Mouse (Mus musculus): ENCODE data around the gene Ganab. TPM values are rescaled to one million over a fixed set of nuclear protein-coding genes. Genes with fewer than 3 reads are reported as not detected.

The Ganab gene
- polyA plus RNA-seq, 1 experiment: 190 TPM

DNA sequence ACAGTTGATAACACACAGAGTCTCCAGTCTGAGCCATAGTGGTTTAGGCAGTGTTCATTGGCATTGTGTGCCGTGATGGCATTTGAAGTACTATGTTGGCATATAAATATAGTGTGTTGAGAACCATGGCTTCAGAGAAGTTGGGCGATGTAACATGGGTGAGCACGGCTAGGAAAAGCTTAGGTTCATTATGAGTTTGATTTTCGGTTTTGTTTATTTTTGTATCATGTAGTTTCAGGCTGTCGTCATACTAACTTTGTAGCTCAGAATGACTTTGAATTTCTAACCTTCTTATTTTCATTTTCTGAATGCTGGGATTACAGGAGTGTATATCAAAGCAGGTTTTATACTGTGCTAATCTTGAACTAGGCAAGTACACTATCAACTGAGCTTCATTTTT lies 5.5 kb downstream of the Ganab start:
- H3K4me3 ChIP-seq (ENCODE audit: insufficient read depth, low read length): no peak overlapping the region
- H3K27ac ChIP-seq (ENCODE audit: insufficient read depth, low read length): no peak overlapping the region
- TF ChIP-seq CTCF (IDR thresholded peaks at IDR 0.05; ENCODE audit: borderline replicate concordance, insufficient read depth, low read length): no peak
- TF ChIP-seq POLR2A (IDR thresholded peaks at IDR 0.05; ENCODE audit: low read depth, low read length): no peak
- H3K4me1 ChIP-seq (ENCODE audit: control insufficient read depth, insufficient read depth, low read length): no peaks in the 10 kb centered on the region

DNA sequence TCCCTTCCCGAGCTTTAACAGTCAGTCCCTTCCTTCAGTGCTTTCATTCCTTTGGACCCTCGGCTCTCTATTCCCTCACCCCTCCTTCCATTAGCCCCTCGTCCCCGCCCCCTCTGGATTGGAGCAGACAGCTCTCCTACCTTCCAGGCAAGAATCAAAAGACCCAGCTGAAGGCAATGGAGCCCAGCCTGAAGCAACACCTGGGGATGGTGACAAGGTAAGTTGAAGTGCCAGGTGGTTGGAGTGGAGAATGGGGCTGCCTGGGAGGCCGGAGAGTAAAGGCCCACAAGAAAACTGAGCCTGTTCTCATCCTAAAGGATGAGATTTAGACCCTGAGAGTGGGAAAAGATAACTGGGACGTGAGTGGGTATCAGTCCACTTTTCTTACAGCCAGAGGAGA lies 10.7 kb downstream of the Ganab start:
- no peak overlapping the region for H3K4me3 ChIP-seq (ENCODE audit: insufficient read depth, low read length)
- H3K4me1 ChIP-seq (ENCODE audit: control insufficient read depth, insufficient read depth, low read length): no peaks in the 10 kb centered on the region

DNA sequence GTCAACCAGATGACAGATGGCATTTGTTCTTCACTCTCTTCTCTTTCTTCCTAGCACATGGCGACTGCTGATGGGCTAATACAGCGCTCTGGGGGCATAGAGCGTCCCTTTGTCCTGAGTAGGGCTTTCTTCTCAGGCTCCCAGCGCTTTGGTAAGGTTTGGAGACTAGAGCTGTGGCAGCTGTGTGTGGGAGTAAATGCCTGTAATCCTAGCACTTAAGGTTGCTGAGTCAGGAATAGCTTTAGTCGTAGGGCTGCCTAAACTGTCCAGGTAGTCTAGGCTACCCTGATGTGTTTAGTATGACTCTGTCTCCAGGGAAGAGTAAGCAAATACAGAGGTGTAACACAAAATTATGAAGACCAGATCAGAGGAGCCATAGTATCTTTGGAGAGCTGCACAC lies 13.9 kb downstream of the Ganab start:
- H3K4me3 ChIP-seq (ENCODE audit: insufficient read depth, low read length): no peak overlapping the region
- no peak overlapping the region for H3K27ac ChIP-seq (ENCODE audit: insufficient read depth, low read length)
- no peaks in the 10 kb centered on the region for H3K4me1 ChIP-seq (ENCODE audit: control insufficient read depth, insufficient read depth, low read length)
- no peak for TF ChIP-seq CTCF (IDR thresholded peaks at IDR 0.05; ENCODE audit: borderline replicate concordance, insufficient read depth, low read length)
- TF ChIP-seq POLR2A (IDR thresholded peaks at IDR 0.05; ENCODE audit: low read depth, low read length): no peak

More for the DNA sequence above, 10.7 kb downstream of the Ganab start:
- no peak overlapping the region for H3K27ac ChIP-seq (ENCODE audit: insufficient read depth, low read length)
- TF ChIP-seq POLR2A (IDR thresholded peaks at IDR 0.05; ENCODE audit: low read depth, low read length) (no peak), CTCF (IDR thresholded peaks at IDR 0.05; ENCODE audit: borderline replicate concordance, insufficient read depth, low read length) (no peak)

DNA sequence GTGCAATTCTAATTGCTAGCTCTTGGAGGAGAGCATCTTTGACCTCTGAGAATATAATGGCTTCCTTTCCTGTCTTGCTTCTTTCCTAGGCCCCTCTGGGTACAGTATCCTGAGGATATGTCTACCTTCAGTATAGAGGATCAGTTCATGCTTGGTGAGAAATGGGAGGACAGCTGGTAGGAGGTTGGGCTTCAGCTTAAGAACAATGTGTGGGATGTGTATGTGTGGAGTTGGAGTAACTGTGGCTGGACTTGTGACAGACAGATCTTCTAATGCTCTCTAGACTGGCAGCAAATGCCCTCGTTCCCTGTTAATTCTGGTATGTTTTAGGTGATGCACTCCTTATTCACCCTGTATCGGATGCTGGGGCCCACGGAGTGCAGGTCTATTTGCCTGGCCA lies 16.3 kb downstream of the Ganab start:
- TF ChIP-seq CTCF (IDR thresholded peaks at IDR 0.05; ENCODE audit: borderline replicate concordance, insufficient read depth, low read length) (no peak), POLR2A (IDR thresholded peaks at IDR 0.05; ENCODE audit: low read depth, low read length) (no peak)
- no peaks in the 10 kb centered on the region for H3K4me1 ChIP-seq (ENCODE audit: control insufficient read depth, insufficient read depth, low read length)
- no peak overlapping the region for H3K4me3 ChIP-seq (ENCODE audit: insufficient read depth, low read length)
- no peak overlapping the region for H3K27ac ChIP-seq (ENCODE audit: insufficient read depth, low read length)

DNA sequence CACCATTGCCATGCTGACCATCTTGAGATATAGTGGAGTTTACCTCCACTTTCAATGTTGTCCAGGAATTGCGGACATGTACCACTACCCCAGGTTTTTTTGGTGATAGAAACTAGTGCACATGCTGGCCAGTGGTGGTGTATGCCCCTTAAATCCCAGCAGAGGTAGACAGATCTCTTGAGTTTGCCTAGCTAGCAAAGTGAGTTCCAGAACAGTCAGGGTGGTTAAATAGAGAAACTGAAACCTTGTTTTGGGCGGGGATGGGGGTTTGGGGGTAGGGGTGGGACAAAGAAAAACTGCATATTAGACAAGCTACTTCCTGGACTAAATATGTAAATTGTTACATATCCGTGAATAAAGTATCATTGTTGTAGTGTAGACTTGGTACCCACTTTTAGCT lies 21.1 kb downstream of the Ganab start:
- Histone ChIP-seq H3K4me3 (ENCODE audit: insufficient read depth, low read length) (no peak overlapping the region), H3K27ac (ENCODE audit: insufficient read depth, low read length) (no peak overlapping the region), H3K4me1 (ENCODE audit: control insufficient read depth, insufficient read depth, low read length) (0 out of 2 replicates have a peak, but pooled peaks cover 4% of the 10 kb centered on the region)
- no peak for TF ChIP-seq CTCF (IDR thresholded peaks at IDR 0.05; ENCODE audit: borderline replicate concordance, insufficient read depth, low read length)
- no peak for TF ChIP-seq POLR2A (IDR thresholded peaks at IDR 0.05; ENCODE audit: low read depth, low read length)

DNA sequence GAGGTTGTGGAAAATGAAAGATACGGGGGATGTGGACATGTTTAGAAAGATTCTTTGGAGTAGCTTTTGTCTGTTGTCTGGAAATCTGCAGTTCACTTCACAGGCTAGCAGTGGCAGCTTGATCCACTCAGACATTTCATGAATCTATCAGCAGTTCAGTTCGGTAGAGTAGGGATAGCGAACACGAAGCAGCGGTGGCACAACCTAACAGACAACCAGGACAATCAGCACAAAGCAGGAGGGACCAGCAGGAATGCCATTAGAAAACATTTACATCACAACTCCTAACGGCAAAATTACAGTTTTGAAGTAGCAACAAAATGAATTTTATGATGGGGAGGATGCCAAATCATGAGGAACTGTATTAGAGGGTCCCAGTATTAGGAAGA lies 21.8 kb downstream of the Ganab start:
- peak overlapping the region; percentile 79 for H3K27ac ChIP-seq (ENCODE audit: insufficient read depth, low read length)
- TF ChIP-seq CTCF (IDR thresholded peaks at IDR 0.05; ENCODE audit: borderline replicate concordance, insufficient read depth, low read length) (no peak), POLR2A (IDR thresholded peaks at IDR 0.05; ENCODE audit: low read depth, low read length) (no peak; the same call in 1 of the 2 replicates)
- 0 out of 2 replicates have a peak, but pooled peaks cover 4% of the 10 kb centered on the region for H3K4me1 ChIP-seq (ENCODE audit: control insufficient read depth, insufficient read depth, low read length)
- H3K4me3 ChIP-seq (ENCODE audit: insufficient read depth, low read length): 0 out of 2 replicates have a peak overlapping the region, but pooled peaks have one; percentile 7

DNA sequence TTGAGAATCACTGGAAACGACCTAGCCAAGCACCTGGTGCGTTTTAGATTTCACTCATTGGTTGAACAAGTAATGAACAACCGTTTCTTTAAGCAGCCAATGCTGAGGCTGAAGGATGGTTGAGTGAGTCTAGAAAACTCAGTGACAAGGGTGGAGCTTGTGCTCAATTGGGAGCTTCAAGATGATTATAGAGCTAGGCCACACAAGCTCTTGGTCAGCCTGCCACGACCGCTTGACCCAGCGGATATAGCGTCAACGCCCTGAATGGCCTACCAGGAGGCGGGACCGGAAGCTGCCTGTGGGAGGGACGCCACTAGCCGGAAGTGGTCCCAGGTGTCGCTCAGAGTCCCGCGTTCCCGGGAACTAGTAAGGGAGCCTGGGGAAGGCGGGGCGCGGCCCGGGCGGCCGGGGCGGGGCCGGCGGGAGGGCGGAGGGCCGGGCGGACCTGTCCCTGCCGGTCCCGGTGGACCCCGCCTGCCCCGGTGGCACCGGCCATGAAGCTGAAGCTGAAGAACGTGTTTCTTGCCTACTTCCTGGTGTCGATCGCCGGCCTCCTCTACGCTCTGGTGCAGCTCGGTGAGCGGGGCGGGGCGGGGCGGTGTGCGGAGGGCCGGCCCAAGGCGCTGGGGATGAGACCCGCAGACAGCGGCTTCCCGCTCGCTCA lies 22.3 kb downstream of the Ganab start, which contains the start of gene B3gat3:
Gene B3gat3 (plus strand): TSS at position 302 of the 664 bp plus-strand sequence.
- Histone ChIP-seq H3K4me1 (ENCODE audit: control insufficient read depth, insufficient read depth, low read length) (0 out of 2 replicates have a peak, but pooled peaks cover 4% of the 10 kb centered on the region), H3K27ac (ENCODE audit: insufficient read depth, low read length) (peak within 1 kb of the TSS; percentile 79), H3K4me3 (ENCODE audit: insufficient read depth, low read length) (peak within 1 kb of the TSS; percentile 99)
- TF ChIP-seq POLR2A (IDR thresholded peaks at IDR 0.05; ENCODE audit: low read depth, low read length) (peak; percentile 93), CTCF (IDR thresholded peaks at IDR 0.05; ENCODE audit: borderline replicate concordance, insufficient read depth, low read length) (no peak)

DNA sequence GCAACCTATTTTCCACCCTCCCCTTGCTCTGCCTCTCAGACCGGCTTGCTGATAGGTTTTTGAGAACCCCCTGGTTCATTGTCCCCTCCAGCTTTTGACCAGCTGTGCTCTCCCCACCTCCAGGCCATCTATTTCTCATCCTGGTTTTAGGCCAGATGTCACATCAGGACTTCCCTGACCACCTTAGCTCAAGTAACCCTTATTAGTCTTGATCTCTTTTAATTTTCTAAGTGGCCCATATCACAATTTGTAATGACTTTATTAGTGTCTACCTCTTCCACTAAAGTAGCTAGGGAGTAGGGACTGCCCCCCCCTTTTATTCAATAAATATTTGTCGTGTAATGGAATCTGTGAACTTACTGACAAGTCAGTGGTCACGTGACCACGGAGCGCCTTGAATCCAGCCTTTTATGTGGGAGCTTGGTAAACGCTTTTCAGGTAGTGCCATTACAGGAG lies 23.0 kb downstream of the Ganab start:
- TF ChIP-seq POLR2A (IDR thresholded peaks at IDR 0.05; ENCODE audit: low read depth, low read length): no peak
- TF ChIP-seq CTCF (IDR thresholded peaks at IDR 0.05; ENCODE audit: borderline replicate concordance, insufficient read depth, low read length): no peak
- H3K27ac ChIP-seq (ENCODE audit: insufficient read depth, low read length): peak overlapping the region; percentile 79
- peak overlapping the region; percentile 99 for H3K4me3 ChIP-seq (ENCODE audit: insufficient read depth, low read length)
- 0 out of 2 replicates have a peak, but pooled peaks cover 4% of the 10 kb centered on the region for H3K4me1 ChIP-seq (ENCODE audit: control insufficient read depth, insufficient read depth, low read length)

DNA sequence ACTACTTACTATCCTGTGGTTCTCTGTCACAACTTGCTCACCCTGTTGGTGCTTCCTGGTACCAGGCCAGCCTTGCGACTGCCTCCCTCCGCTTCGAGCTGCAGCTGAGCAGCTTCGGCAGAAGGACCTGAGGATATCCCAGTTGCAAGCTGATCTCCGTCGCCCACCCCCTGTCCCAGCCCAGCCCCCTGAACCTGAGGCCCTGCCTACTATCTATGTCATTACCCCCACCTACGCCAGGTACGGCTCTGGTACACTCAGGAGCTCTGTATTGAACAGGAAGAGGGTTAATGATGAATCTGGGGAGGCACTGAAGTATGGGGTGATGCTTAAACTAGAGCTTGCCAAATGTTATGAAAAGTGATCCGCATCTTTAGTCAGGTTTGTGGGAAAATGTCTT lies 23.9 kb downstream of the Ganab start:
- TF ChIP-seq CTCF (IDR thresholded peaks at IDR 0.05; ENCODE audit: borderline replicate concordance, insufficient read depth, low read length) (no peak), POLR2A (IDR thresholded peaks at IDR 0.05; ENCODE audit: low read depth, low read length) (no peak)
- Histone ChIP-seq H3K4me1 (ENCODE audit: control insufficient read depth, insufficient read depth, low read length) (0 out of 2 replicates have a peak, but pooled peaks cover 4% of the 10 kb centered on the region), H3K4me3 (ENCODE audit: insufficient read depth, low read length) (peak overlapping the region; percentile 99), H3K27ac (ENCODE audit: insufficient read depth, low read length) (no peak overlapping the region)

DNA sequence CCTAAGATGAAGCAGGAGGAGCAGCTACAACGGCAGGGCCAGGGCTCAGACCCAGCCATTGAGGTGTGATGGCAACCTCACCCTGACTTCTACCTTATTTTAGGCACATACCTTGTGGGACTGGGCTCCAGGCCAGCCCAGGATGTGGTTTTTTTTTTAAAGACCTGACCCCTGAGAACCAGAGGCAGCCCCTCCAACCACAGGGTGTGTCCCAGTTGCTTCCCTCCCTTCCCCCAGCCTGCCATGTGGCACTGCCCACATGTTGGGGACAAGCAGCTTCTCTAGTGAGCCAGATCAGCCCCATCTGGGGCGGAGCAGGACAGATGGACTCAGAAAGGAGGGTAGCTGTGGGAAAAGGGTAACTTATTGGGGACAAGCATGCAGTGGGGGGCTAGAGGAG lies 28.9 kb downstream of the Ganab start:
- no peak for TF ChIP-seq POLR2A (IDR thresholded peaks at IDR 0.05; ENCODE audit: low read depth, low read length)
- TF ChIP-seq CTCF (IDR thresholded peaks at IDR 0.05; ENCODE audit: borderline replicate concordance, insufficient read depth, low read length): no peak
- Histone ChIP-seq H3K27ac (ENCODE audit: insufficient read depth, low read length) (no peak overlapping the region), H3K4me1 (ENCODE audit: control insufficient read depth, insufficient read depth, low read length) (peaks cover 7% of the 10 kb centered on the region; the same call in 1 of the 2 replicates), H3K4me3 (ENCODE audit: insufficient read depth, low read length) (no peak overlapping the region)
